Comparison of ENCODE assay signal across 8 mouse cellular contexts in the genomic region with DNA sequence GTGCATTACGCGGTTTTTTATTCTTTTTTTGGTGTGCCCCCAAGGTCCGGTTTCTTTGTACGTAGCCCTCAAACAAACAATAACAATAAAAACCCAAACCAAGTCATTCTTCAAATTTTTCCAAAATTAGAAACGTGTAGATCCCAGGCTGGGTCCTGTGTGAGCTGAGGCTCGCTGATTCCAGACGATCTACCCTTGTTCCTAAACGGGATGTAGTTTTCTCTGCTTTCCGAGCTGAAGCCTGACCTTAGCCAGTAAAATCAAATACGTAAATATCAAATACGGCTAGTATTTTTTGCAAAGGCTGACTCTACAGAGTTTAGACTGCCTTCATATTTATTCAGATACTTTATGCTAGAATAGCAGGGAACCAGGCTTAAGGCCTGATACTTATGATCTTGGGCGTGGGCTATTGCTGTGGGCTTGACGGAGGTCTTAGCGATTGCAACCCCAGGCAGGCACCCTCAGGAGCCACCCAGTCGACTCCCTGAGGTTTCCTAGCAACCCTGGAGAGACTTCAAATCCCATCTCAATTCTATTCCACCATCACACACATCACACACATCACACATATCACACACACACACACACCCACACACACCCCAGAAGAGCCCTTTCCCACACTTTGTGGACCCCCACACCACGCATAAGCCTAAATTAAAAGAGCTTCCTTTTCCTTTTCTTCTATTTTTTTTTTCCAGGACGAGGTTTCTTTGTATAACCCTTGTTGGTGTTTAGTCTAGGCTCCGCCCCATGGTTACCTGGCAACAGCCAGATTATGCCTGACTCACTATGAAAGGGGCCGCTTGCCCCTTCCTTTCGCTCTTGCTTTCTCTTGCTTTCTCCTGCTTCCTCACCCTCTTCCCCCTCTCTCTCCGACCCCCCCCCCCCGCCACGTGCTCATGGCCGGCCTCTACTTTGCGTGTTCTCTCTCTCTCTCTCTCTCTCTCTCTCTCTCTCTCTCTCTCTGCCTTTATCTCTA. TPM values are rescaled to one million over a fixed set of nuclear protein-coding genes. Genes with fewer than 3 reads are reported as not detected.
DNase-seq lines count a peak whose midpoint lies in the region; ATAC-seq lines count a peak whose summit lies in the region.

No protein-coding gene starts in this region.

- H3K9me3 ChIP-seq in hindbrain, embryonic 13.5 days, result no peaks in the 10 kb centered on the region

- no peaks in the 10 kb centered on the region for H3K27me3 ChIP-seq in hindbrain, embryonic 13.5 days

- DNase-seq in Muller cell, postnatal 12 days (ENCODE audit: inconsistent ontology term), result peak; percentile 86
- DNase-seq in cerebellum, adult 9-10 months, result peak; percentile 71
- DNase-seq in layer of hippocampus, postnatal 25 days (ENCODE audit: extremely low spot score in 1 of 2, low spot score in 1 of 2), result peak; percentile 42 to 47
- DNase-seq in lung, postnatal 36 days, result peak; percentile 95
- DNase-seq in right cerebral cortex, adult 18-20 months, result peak; percentile 74
- DNase-seq in urinary bladder, postnatal 4 days (ENCODE audit: low spot score in 2 of 2), result peak; percentile 73 to 82

- peak overlapping the region; percentile 34 for H3K4me3 ChIP-seq in hindbrain, embryonic 13.5 days

- WGBS in hindbrain, embryonic 13.5 days, result 8% methylated on average over 20 of the region's 25 CpGs

- peak overlapping the region; percentile 100 for H3K27ac ChIP-seq in hindbrain, embryonic 13.5 days

- peak overlapping the region; percentile 59 for H3K4me2 ChIP-seq in hindbrain, embryonic 13.5 days

- no peaks in the 10 kb centered on the region for H3K36me3 ChIP-seq in hindbrain, embryonic 13.5 days

- peak overlapping the region; percentile 70 for H3K9ac ChIP-seq in hindbrain, embryonic 13.5 days

- ATAC-seq in frontal cortex, adult (ENCODE audit: low TSS enrichment), result peak; percentile 11; the same call in 1 of the 2 replicates
- peak; percentile 62 for ATAC-seq in hindbrain, embryonic 13.5 days (ENCODE audit: low FRiP score)

- H3K4me1 ChIP-seq in hindbrain, embryonic 13.5 days (replicated peaks), result peaks cover 33% of the 10 kb centered on the region

RNA-seq across cellular contexts. Expression of a gene that starts 3.9 kb away (rescaled TPM):
- 1,201 and 1,293 TPM in 2 replicates for polyA plus RNA-seq in hindbrain, embryonic 13.5 days (2015; fragmentation: Nextera tagmentation; extraction: Ambion mirVana)
- 100 to 1,000 TPM; 775 to 848 TPM for total RNA-seq in layer of hippocampus, postnatal 25 days (2021)

RNA-seq across cellular contexts. Expression of a gene that starts 4.8 kb away (rescaled TPM):
- 0.55 and 1.1 TPM in 2 replicates for polyA plus RNA-seq in hindbrain, embryonic 13.5 days (2015; fragmentation: Nextera tagmentation; extraction: Ambion mirVana)
- total RNA-seq in layer of hippocampus, postnatal 25 days (2021), result under 1 TPM in 1 of 2 experiments, not detected in 1; 0.37 TPM

RNA-seq across cellular contexts. Expression of a gene that starts 40.0 kb away (rescaled TPM):
- polyA plus RNA-seq in hindbrain, embryonic 13.5 days (2015; fragmentation: Nextera tagmentation; extraction: Ambion mirVana), result 10.4 and 11.7 TPM in 2 replicates
- total RNA-seq in layer of hippocampus, postnatal 25 days (2021), result 10 to 100 TPM; 11.9 to 14.8 TPM

RNA-seq across cellular contexts. Expression of a gene that starts 47.5 kb away (rescaled TPM):
- polyA plus RNA-seq in hindbrain, embryonic 13.5 days (2015; fragmentation: Nextera tagmentation; extraction: Ambion mirVana), result 31.4 and 35.6 TPM in 2 replicates
- 100 to 1,000 TPM; 101 to 109 TPM for total RNA-seq in layer of hippocampus, postnatal 25 days (2021)

RNA-seq across cellular contexts. Expression of a gene that starts 53.0 kb away (rescaled TPM):
- 27.4 and 28.0 TPM in 2 replicates for polyA plus RNA-seq in hindbrain, embryonic 13.5 days (2015; fragmentation: Nextera tagmentation; extraction: Ambion mirVana)
- total RNA-seq in layer of hippocampus, postnatal 25 days (2021), result 10 to 100 TPM; 34.5 to 41.6 TPM

Comparison
In these comparisons a context has a peak if more than half of its experiments do, and no peak if none do; other contexts are left out.
1. Peak in every context shown above with its lines: DNase-seq, ATAC-seq, H3K4me3 ChIP-seq and H3K27ac ChIP-seq.
2. DNase-seq: peak in every context shown above with its lines; median percentile 95 in lung, postnatal 36 days; 86 in Muller cell, postnatal 12 days; 78 in urinary bladder, postnatal 4 days; 74 in right cerebral cortex, adult 18-20 months; 71 in cerebellum, adult 9-10 months; 44 in layer of hippocampus, postnatal 25 days.